Mouse (Mus musculus) bone marrow macrophage, adult 2 months (primary cell): ENCODE results near the gene Rgs12. TPM values are rescaled to one million over a fixed set of nuclear protein-coding genes. Genes with fewer than 3 reads are reported as not detected.

Source experiments
- H3K27ac ChIP-seq: 2 replicates; pipeline ENCODE4 v1.5.1; 2012; ENCODE audit warnings: low read depth, low read length; ENCODE audit not compliant: insufficient read depth
- H3K4me1 ChIP-seq: 2 replicates; pipeline ENCODE4 v1.6.1; 2012; ENCODE audit warnings: low read length; ENCODE audit not compliant: control insufficient read depth, insufficient read depth
- H3K4me3 ChIP-seq: 2 replicates; pipeline ENCODE4 v1.5.1; 2012; ENCODE audit warnings: mild to moderate bottlenecking, low read length, moderate library complexity; ENCODE audit not compliant: insufficient read depth
- CTCF ChIP-seq: IDR thresholded peaks from 2 replicates; pipeline ENCODE4 v1.5.1; 2012; ENCODE audit warnings: low read depth, mild to moderate bottlenecking, low read length, moderate library complexity
- POLR2A ChIP-seq: IDR thresholded peaks from 2 replicates; pipeline ENCODE4 v1.6.1; 2012; ENCODE audit warnings: mild to moderate bottlenecking, low read depth, low read length, borderline replicate concordance
- polyA plus RNA-seq: library from polyadenylated mRNA; stranded (reverse); fragments of >200 nt; gene quantifications from 2 replicates; pipeline ENCODE4 v1.2.4, GENCODE M21; 2012; ENCODE audit not compliant: missing spikeins, insufficient read depth, insufficient read length

Rgs12 gene
- 4.4 and 6.4 TPM in 2 replicates for polyA plus RNA-seq

DNA sequence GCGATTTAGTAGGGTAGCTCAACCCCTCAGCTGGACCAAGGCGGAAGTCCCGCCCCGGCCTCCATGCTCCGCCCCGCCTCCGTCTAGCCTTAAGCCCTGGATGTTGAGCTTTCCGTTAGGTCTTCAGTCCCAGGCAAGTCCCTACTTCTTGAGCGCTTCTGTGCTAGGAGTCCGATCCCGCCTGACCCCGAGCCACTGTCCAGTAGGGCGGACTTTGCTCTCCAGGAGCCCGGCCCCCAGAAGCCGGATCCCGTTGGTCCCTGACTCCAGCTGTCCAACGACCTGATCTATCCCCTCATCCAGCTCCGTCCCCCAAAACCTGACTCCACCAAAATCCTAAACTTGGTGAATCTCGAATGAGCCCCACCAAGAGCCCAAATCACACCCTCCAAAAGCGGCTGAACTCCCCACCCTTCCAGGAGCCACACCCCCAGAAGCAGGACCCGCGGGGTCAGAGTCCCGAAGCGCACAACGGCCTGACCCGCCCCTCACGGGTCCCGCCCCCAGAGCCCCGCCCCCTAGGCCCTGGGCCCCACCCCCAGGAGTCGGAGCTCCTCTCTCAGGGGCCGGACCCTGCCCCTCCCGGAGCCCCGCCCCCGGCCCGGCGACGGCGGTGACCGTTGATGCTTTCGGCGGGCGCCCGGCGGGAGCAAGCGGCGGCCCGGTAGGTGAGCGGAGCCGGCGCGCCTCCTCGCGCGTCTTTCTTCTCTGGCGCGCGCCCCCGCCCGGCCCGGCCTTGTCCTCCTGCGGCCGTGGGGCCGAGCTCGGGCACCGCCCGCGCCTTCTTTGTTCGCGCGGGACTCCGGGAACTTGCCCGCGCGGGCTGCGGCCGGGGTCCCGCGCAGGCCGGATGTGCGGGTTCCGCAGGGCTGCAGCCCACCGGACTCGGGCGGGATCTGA lies at the start of gene Rgs12:
Rgs12 (plus strand) TSS at position 585 of the 900 bp plus-strand sequence.
- Histone ChIP-seq H3K4me3 (peak within 1 kb of the TSS; percentile 89), H3K27ac (no peak within 1 kb of the TSS), H3K4me1 (peaks cover 7% of the 10 kb centered on the region)
- no peak for TF ChIP-seq POLR2A
- no peak for TF ChIP-seq CTCF

DNA sequence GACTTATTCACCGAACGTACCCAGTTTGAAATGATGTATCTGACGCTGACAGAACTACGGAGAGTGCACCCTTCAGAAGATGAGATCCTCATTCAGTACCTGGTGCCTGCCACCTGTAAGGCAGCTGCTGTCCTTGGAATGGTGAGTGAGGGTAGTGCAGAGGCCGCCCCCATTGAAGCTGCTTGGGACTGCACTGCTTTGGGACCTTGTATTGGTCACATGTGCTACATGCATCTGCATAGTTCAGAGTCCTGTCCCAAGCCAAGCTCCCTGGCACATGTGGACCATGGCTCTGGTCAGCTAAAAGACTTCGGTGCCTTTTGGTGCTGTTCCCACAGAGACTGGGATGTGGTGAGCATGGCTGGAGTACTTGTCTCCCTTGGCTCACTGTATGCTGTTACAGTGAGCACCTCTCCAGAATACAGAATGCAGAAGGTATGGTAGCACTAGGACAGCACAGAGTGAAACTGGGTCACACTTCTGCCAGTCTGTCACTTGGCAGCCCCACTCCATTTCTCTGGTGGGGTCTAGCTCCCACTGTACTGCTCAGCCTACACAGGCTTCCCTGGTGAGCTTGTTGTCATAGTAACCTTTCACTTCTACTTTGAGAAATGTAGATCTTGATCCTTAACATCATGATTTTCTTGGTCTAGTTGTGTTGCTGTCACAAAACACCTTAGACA lies 49.3 kb upstream of the Rgs12 start:
- TF ChIP-seq POLR2A (no peak), CTCF (no peak)
- H3K4me3 ChIP-seq: no peak overlapping the region
- H3K4me1 ChIP-seq: no peaks in the 10 kb centered on the region
- no peak overlapping the region for H3K27ac ChIP-seq

DNA sequence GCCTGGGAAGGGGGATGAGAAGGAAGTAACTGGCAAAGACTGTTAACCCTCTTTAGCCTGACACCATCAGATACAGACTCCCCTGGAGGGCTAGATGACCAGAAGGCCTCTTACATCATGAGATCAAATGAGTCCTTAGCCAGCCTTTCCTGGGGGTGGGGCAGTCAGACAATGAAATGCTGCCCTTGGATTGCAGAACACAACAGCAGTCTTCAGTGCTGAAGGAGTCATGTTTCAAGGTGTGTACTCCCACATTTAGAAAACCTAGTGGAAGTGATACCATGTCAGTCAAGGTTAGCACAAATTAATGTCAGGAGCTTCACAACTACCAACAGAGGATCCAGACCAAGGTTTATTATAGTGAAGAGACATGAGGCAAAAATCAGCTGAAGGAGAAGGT lies 46.9 kb upstream of the Rgs12 start:
- H3K4me3 ChIP-seq: no peak overlapping the region
- no peak overlapping the region for H3K27ac ChIP-seq
- peaks cover 5% of the 10 kb centered on the region for H3K4me1 ChIP-seq
- TF ChIP-seq POLR2A: no peak
- no peak for TF ChIP-seq CTCF

DNA sequence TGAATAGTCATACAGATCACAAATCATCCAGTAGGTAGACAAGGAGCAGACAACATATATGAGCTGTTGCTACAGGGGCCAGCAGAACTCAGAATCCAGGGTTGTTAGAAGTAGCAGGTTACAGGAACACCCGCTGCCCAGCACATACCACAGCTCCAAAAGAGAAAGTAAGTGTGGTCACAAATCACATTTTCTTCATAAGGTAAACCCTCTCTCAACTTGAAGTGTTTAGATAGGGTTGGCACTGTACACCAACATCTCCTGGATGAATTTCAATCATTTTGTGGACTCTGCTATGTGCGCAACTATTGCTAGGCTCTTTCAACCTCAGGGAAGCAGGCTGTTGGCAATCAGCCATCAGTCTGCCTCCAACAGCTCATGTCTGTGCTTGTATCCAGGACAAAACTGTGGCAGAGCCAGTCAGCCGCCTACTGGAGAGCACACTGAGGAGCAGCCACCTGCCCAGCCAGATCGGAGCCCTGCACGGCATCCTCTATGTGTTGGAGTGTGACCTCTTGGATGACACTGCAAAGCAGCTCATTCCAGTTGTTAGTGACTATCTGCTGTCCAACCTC lies 46.3 kb upstream of the Rgs12 start:
- H3K4me1 ChIP-seq: peaks cover 5% of the 10 kb centered on the region

DNA sequence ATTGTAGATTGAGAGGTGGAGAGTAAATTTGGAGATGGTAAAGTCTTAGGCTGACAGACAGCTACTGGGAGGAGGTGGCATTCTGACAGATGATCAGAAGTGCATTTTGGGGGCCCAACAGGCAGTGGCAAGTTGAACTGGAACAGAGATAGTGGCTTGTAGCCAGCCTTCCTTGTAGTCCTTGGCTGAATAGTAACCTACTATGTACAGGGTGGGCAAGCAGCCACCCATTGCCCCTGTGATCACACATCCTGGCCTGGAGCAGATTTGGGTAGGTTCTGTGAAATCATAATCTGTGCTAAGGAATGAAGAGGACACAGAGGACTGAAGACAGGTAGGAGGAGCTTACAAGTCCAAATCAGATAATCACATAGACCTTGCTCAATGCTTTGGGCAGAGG lies 44.8 kb upstream of the Rgs12 start:
- Histone ChIP-seq H3K4me1 (peaks cover 5% of the 10 kb centered on the region), H3K27ac (no peak overlapping the region), H3K4me3 (no peak overlapping the region)
- TF ChIP-seq CTCF (no peak), POLR2A (no peak)

More for the DNA sequence above, 46.3 kb upstream of the Rgs12 start:
- no peak overlapping the region for H3K27ac ChIP-seq
- TF ChIP-seq CTCF (no peak), POLR2A (no peak)
- no peak overlapping the region for H3K4me3 ChIP-seq

DNA sequence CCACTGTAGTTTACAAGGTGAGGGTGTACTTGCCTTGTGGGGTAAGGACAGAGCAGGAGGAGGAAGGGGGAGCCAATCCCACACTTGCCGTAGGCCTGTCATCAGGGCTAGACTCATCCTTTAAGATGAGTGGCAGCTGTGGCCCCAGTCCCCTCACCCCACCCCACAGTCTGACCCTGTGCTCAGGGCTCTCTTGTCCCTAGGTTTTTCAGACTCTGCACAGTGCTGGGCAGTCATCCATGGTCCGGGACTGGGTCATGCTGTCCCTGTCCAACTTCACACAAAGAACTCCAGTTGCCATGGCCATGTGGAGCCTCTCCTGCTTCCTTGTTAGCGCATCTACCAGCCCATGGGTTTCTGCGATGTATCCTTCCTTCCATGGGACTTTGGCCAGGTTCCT lies 42.0 kb upstream of the Rgs12 start:
- Histone ChIP-seq H3K4me3 (no peak overlapping the region), H3K27ac (no peak overlapping the region), H3K4me1 (peaks cover 5% of the 10 kb centered on the region)
- TF ChIP-seq POLR2A (no peak), CTCF (no peak)

DNA sequence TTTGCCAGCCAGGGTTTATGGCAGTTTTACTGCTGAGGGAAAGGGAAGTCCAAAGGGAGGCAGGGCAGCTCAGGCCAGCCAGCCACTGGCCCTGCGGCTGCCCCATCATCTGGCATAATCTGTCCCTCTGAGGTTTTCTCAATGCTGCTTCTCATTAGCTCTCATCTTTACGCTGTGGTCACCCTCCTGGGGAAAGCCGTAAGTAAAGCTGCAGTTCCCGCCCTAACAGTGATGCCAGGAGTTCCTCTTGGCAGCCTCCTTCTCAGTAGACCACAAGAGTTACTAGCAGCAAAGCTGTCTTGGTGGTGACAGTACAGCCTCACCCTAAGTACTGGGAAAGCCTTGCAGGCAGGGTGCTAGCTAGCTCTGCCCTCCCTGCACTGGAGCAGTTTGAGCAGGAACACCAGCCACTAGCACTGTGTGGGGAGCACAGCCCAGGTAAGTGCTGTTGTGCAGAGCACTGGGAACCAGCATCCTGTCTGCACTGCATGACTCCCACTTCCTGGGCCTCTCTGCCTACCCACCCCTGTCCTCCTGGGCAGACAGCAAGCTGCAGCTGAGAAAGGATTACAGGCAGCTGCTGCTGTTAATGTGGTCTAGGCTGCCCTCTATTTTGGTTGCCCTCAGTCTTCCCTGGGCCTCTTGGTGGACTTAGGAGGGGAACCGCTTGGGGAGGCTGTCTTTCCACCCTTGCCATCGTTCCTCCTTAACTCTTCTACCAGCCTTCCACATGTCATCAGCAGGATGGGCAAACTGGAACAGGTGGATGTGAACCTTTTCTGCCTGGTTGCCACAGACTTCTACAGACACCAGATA lies 41.1 kb upstream of the Rgs12 start, which contains the start of gene Msantd1:
Msantd1 (plus strand) TSS at position 103 of the 816 bp plus-strand sequence.
- TF ChIP-seq CTCF (no peak), POLR2A (no peak)
- H3K27ac ChIP-seq: no peak within 1 kb of the TSS
- no peak within 1 kb of the TSS for H3K4me3 ChIP-seq
- H3K4me1 ChIP-seq: peaks cover 5% of the 10 kb centered on the region

DNA sequence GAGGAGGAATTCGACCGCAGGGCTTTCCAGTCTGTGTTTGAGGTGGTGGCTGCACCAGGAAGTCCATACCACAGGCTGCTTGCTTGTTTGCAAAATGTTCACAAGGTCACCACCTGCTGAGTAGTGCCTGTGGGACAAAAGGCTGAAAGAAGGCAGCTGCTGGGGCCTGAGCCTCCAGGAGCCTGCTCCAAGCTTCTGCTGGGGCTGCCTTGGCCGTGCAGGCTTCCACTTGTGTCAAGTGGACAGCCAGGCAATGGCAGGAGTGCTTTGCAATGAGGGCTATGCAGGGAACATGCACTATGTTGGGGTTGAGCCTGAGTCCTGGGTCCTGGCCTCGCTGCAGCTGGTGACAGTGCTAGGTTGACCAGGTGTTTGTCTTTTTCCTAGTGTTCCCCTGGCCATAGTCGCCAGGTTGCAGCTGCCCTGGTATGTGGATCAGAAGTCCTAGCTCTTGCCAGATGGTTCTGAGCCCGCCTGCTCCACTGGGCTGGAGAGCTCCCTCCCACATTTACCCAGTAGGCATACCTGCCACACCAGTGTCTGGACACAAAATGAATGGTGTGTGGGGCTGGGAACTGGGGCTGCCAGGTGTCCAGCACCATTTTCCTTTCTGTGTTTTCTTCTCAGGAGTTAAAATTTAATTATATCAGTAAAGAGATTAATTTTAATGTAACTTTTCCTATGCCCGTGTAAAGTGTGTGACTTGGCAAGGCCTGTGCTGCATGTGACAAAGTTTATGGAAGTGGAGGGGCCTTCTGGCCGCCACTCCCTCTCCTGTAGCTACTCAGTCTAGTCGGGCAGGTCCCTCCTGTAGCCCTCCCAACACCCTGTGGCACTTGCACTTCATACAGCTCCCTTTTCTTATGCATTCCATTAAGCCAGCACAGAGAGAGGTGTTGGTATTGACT lies 40.3 kb upstream of the Rgs12 start:
- TF ChIP-seq POLR2A: no peak
- Histone ChIP-seq H3K4me1 (peaks cover 5% of the 10 kb centered on the region), H3K27ac (no peak overlapping the region), H3K4me3 (no peak overlapping the region)
